Mouse (Mus musculus) myocyte (in vitro differentiated cells): Measurements from ENCODE around the gene Ubxn1. TPM values are rescaled to one million over a fixed set of nuclear protein-coding genes. Genes with fewer than 3 reads are reported as not detected.

Source experiments
- H3K27me3 ChIP-seq: one replicate; pipeline ENCODE4 v1.6.1; 2011; ENCODE audit not compliant: control insufficient read depth, insufficient read depth, insufficient read length
- H3K36me3 ChIP-seq: one replicate; pipeline ENCODE4 v1.6.1; 2011; ENCODE audit not compliant: control insufficient read depth, insufficient read depth
- H3K4me2 ChIP-seq: one replicate; pipeline ENCODE4 v1.6.1; 2011; ENCODE audit warnings: low read depth, control low read depth
- H3K4me3 ChIP-seq: one replicate; pipeline ENCODE4 v1.5.1; 2011; ENCODE audit warnings: mild to moderate bottlenecking, control low read depth, moderate library complexity
- H3K79me2 ChIP-seq: one replicate; pipeline ENCODE4 v1.6.1; 2011; ENCODE audit not compliant: control insufficient read depth, insufficient read depth
- H3ac ChIP-seq: one replicate; pipeline ENCODE4 v1.6.1; 2011; ENCODE audit not compliant: control insufficient read depth, insufficient read length
- CEBPB ChIP-seq: IDR thresholded peaks from 2 replicates; pipeline ENCODE4 v1.6.1; 2011; ENCODE audit warnings: mild to moderate bottlenecking, moderate library complexity; ENCODE audit not compliant: poor library complexity, insufficient read depth, severe bottlenecking
- E2F4 ChIP-seq: IDR thresholded peaks from one replicate; pipeline ENCODE4 v1.6.1; 2011; ENCODE audit warnings: mild to moderate bottlenecking, control low read depth, moderate library complexity; ENCODE audit not compliant: insufficient read depth
- MAX ChIP-seq: IDR thresholded peaks from one replicate; pipeline ENCODE4 v1.6.1; 2011; ENCODE audit warnings: low read depth, mild to moderate bottlenecking, control low read depth
- MYOD1 ChIP-seq, 3 experiments: IDR thresholded peaks; one replicate each; pipeline ENCODE4 v1.6.1; 2011; ENCODE audit warnings: control low read depth in 2 of 3, low read depth in 2 of 3, mild to moderate bottlenecking in 2 of 3, moderate library complexity in 1 of 3; ENCODE audit not compliant: insufficient read length in 2 of 3, control insufficient read depth in 1 of 3
- MYOG ChIP-seq, 3 experiments: IDR thresholded peaks; one replicate each; pipeline ENCODE4 v1.6.1; 2011; ENCODE audit warnings: control low read depth in 2 of 3, low read depth in 2 of 3, mild to moderate bottlenecking in 2 of 3; ENCODE audit not compliant: insufficient read length in 2 of 3, control insufficient read depth in 1 of 3, insufficient read depth in 1 of 3
- POLR2A ChIP-seq: IDR thresholded peaks from one replicate; pipeline ENCODE4 v1.6.1; 2011; ENCODE audit warnings: low read depth, mild to moderate bottlenecking, control low read depth, moderate library complexity; ENCODE audit not compliant: insufficient read length
- POLR2AphosphoS2 ChIP-seq: IDR thresholded peaks from one replicate; pipeline ENCODE4 v1.6.1; 2011; ENCODE audit warnings: low read depth, control low read depth; ENCODE audit not compliant: insufficient read length
- REST ChIP-seq: IDR thresholded peaks from one replicate; pipeline ENCODE4 v1.6.1; 2011; ENCODE audit warnings: mild to moderate bottlenecking, control low read depth, moderate library complexity; ENCODE audit not compliant: insufficient read depth, insufficient read length
- SRF ChIP-seq: IDR thresholded peaks from one replicate; pipeline ENCODE4 v1.6.1; 2011; ENCODE audit warnings: low read depth; ENCODE audit not compliant: control insufficient read depth, insufficient read length
- TCF12 ChIP-seq: IDR thresholded peaks from one replicate; pipeline ENCODE4 v1.6.1; 2011; ENCODE audit warnings: mild to moderate bottlenecking, control low read depth; ENCODE audit not compliant: poor library complexity, insufficient read depth, severe bottlenecking
- TCF3 ChIP-seq: IDR thresholded peaks from one replicate; pipeline ENCODE4 v1.6.1; 2011; ENCODE audit warnings: low read depth, control low read depth; ENCODE audit not compliant: insufficient read length
- USF1 ChIP-seq: IDR thresholded peaks from one replicate; pipeline ENCODE4 v1.6.1; 2011; ENCODE audit warnings: low read depth, mild to moderate bottlenecking, control low read depth, moderate library complexity
- polyA plus RNA-seq: library from polyadenylated mRNA; unstranded; fragments of >200 nt; fragmentation: generic; extraction: Trizol; gene quantifications from one replicate; pipeline ENCODE4 v1.2.1, GENCODE M21; 2012; ENCODE audit warnings: missing spikeins

Ubxn1 gene
- polyA plus RNA-seq, 1 experiment, result 236 TPM

DNA sequence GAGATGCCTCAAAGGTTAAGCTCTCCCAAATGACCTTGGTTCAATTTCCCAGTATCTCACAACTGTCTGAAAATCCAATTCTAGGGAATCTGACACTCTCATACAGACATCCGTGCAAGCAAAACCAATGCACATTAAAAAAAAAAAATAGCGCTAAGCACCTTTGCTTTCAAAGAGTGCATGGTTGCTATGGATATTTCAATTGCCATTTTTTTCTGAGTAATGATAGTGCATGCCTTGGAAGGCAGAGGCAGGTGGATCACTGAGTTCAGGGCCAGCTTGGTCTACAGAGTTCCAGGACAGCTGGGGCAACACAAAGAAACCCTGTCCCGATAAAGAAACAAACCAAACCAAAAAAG lies 9.7 kb downstream of the Ubxn1 start:
- peaks cover 9% of the 10 kb centered on the region for H3K36me3 ChIP-seq
- H3K4me2 ChIP-seq, result peak overlapping the region; percentile 93
- no peaks in the 10 kb centered on the region for H3K27me3 ChIP-seq
- TF ChIP-seq POLR2A (no peak), REST (no peak), E2F4 (no peak), POLR2AphosphoS2 (no peak), TCF12 (no peak), MAX (no peak), TCF3 (no peak), SRF (no peak), MYOD1 (IDR thresholded peaks at IDR 0.05; ENCODE audit: control insufficient read depth in 1 of 3, insufficient read length in 2 of 3, low read depth in 2 of 3) (no peak), MYOG (IDR thresholded peaks at IDR 0.05; ENCODE audit: control insufficient read depth in 1 of 3, insufficient read depth in 1 of 3, insufficient read length in 2 of 3, low read depth in 2 of 3) (no peak), USF1 (no peak)
- peak overlapping the region; percentile 31 for H3ac ChIP-seq
- H3K79me2 ChIP-seq, result no peaks in the 10 kb centered on the region
- H3K4me3 ChIP-seq, result peak overlapping the region; percentile 72

DNA sequence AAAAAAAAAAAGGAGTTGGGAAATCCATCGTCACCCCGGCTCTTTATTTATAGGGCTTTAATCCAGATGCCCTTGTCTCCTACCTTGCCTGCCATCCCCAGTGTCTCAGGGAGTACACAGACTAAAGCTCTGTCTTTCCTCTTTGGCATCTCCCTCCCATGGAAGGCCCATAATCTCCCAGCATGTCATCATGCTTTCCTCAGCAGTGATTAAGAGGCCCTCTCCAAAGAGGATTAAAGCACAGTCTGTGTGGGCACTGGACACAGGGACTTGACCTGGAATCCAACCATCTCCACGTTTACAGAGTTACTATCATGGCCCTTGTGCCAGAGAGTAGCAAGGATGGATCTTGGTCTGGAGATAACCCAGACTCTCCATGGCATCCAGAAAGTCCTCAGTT lies 12.3 kb downstream of the Ubxn1 start, which contains the start of the genes Lbhd1 and Gm49403:
TSS of gene Lbhd1 (plus strand) at position 117 of the 400 bp plus-strand sequence.
TSS of gene Gm49403 (plus strand) at position 315 of the 400 bp plus-strand sequence.
- H3K4me3 ChIP-seq, result no peak within 1 kb of the TSS
- H3K79me2 ChIP-seq, result peaks cover 3% of the 10 kb centered on the region
- H3ac ChIP-seq, result no peak within 1 kb of the TSS
- H3K36me3 ChIP-seq, result no peaks in the 10 kb centered on the region
- TF ChIP-seq REST, result no peak
- no peak for TF ChIP-seq MAX
- no peak for TF ChIP-seq POLR2AphosphoS2
- no peak for TF ChIP-seq MYOD1 (IDR thresholded peaks at IDR 0.05; ENCODE audit: control insufficient read depth in 1 of 3, insufficient read length in 2 of 3, low read depth in 2 of 3)
- no peak for TF ChIP-seq MYOG (IDR thresholded peaks at IDR 0.05; ENCODE audit: control insufficient read depth in 1 of 3, insufficient read depth in 1 of 3, insufficient read length in 2 of 3, low read depth in 2 of 3)
- no peaks in the 10 kb centered on the region for H3K27me3 ChIP-seq
- H3K4me2 ChIP-seq, result no peak within 1 kb of the TSS

DNA sequence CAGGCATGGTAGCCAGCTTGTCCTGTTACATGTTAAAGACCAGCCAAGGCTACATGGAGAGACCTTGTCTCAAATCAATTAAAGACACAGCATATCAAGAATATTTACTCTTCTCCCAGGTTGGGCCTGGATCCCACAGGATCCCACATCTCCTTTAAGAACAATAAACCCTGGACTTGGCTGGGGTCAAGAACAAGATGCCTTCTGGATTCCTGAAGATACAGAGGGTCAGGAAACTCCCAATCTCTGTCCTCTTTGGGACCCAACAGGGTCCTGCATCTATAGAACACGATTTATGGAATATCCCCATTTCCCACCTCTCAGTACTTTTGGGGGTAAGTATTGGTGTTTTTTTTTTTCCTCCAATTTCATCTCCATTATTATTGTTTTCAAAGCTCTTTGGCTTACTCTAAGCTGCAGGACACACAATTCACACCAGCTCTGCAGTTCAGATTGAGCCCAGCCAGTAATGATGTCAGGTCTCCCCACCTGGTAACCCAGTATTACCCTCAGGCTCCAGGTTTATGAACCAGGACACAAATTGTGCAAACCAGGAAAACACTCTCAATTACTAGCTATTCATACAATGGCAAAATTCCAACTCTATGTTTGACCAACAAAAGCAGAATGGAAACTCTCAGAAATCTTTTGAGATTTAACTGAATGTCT lies 15.8 kb downstream of the Ubxn1 start:
- Histone ChIP-seq H3K4me2 (peak overlapping the region; percentile 95), H3ac (no peak overlapping the region), H3K27me3 (no peaks in the 10 kb centered on the region), H3K79me2 (peaks cover 23% of the 10 kb centered on the region), H3K4me3 (peak overlapping the region; percentile 53), H3K36me3 (no peaks in the 10 kb centered on the region)
- TF ChIP-seq TCF3 (no peak), POLR2A (no peak), POLR2AphosphoS2 (no peak), E2F4 (no peak), TCF12 (no peak), SRF (no peak), MYOG (IDR thresholded peaks at IDR 0.05; ENCODE audit: control insufficient read depth in 1 of 3, insufficient read depth in 1 of 3, insufficient read length in 2 of 3, low read depth in 2 of 3) (no peak), MAX (no peak), CEBPB (no peak), USF1 (no peak), MYOD1 (IDR thresholded peaks at IDR 0.05; ENCODE audit: control insufficient read depth in 1 of 3, insufficient read length in 2 of 3, low read depth in 2 of 3) (no peak), REST (no peak)

DNA sequence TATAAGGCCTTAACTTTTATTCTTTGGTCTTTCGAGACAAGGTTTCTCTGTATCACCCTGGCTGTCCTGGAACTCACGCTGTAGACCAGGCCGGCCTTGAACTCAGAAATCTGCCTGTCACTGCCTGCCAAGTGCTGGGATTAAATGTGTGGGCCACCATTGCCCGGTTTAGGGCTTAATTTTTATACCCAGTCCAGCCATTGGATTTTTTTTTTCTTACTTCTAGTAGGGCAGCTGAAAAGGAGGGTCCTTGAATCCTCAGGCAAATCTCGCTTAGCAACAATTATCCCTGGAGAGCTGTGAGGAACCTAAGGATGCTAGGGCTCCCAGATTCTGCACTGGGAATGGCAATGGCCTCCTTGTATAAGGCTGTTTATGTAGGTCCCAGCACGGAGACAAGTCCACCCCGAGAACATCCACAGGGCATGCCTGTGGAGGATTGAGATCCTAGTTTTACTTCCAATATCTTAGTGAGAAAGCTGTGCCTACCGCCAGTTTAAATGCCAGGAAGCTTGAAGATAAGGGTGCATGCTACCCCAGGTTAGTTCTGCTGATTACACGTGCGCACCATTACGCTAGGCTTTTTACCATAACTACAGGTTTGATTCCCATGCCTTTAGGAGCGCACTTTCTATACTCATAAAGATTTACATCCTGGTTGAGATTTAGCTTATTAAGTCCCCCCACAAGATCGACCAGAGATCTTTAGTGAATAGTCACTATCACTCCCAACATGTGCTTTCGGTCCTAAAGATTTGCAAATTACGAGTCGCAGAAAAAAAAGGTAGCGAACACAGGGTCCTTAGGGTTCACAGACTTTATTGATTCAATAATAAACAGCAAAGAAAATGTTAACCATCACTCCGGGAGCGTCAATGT lies 16.5 kb downstream of the Ubxn1 start:
- Histone ChIP-seq H3K27me3 (no peaks in the 10 kb centered on the region), H3K4me2 (peak overlapping the region; percentile 95), H3K79me2 (peaks cover 23% of the 10 kb centered on the region), H3ac (peak overlapping the region; percentile 6), H3K36me3 (no peaks in the 10 kb centered on the region), H3K4me3 (peak overlapping the region; percentile 53)
- TF ChIP-seq MYOG (IDR thresholded peaks at IDR 0.05; ENCODE audit: control insufficient read depth in 1 of 3, insufficient read depth in 1 of 3, insufficient read length in 2 of 3, low read depth in 2 of 3), result no peak
- no peak for TF ChIP-seq POLR2AphosphoS2
- TF ChIP-seq SRF, result no peak
- no peak for TF ChIP-seq POLR2A
- TF ChIP-seq MYOD1 (IDR thresholded peaks at IDR 0.05; ENCODE audit: control insufficient read depth in 1 of 3, insufficient read length in 2 of 3, low read depth in 2 of 3), result no peak
- no peak for TF ChIP-seq TCF3
- no peak for TF ChIP-seq MAX
- no peak for TF ChIP-seq TCF12
- TF ChIP-seq CEBPB, result no peak
- no peak for TF ChIP-seq REST
- TF ChIP-seq USF1, result no peak
- no peak for TF ChIP-seq E2F4
